Mouse (Mus musculus) hindbrain, embryonic 11.5 days (tissue): ENCODE results near the gene Ly6g5c. TPM values are rescaled to one million over a fixed set of nuclear protein-coding genes. Genes with fewer than 3 reads are reported as not detected.
A peak's percentile ranks its signal among the peaks of the same experiment; 100 is the strongest.

Source experiments
- ATAC-seq: fragments of 200-750 bp; cut with Nextera tagmentation; 2 replicates; pipeline ENCODE4 v1.8.0; 2017; ENCODE audit warnings: mild to moderate bottlenecking, moderate TSS enrichment, moderate library complexity; ENCODE audit not compliant: low FRiP score
- DNase-seq: peaks from one replicate; pipeline ENCODE4 v3.0.0-alpha.2; 2015; ENCODE audit warnings: low spot score
- H3K27ac ChIP-seq: fragments of 300-500 bp; sonication (generic); 2 replicates; pipeline ENCODE4 v1.5.1; 2014; ENCODE audit warnings: mild to moderate bottlenecking, low read depth, low read length
- H3K27me3 ChIP-seq: fragments of 300-500 bp; sonication (generic); 2 replicates; pipeline ENCODE4 v1.6.1; 2014; ENCODE audit warnings: mild to moderate bottlenecking, low read length, moderate library complexity, mixed read lengths; ENCODE audit not compliant: control insufficient read depth, insufficient read depth
- H3K36me3 ChIP-seq: fragments of 300-500 bp; sonication (generic); 2 replicates; pipeline ENCODE4 v1.6.1; 2014; ENCODE audit warnings: mild to moderate bottlenecking, low read length, moderate library complexity, mixed read lengths; ENCODE audit not compliant: control insufficient read depth, insufficient read depth
- H3K4me1 ChIP-seq: fragments of 300-500 bp; sonication (generic); replicated peaks from 2 replicates; pipeline ENCODE4 v1.6.1; 2014; ENCODE audit warnings: low read length, mixed read lengths; ENCODE audit not compliant: control insufficient read depth, insufficient read depth
- H3K4me2 ChIP-seq: fragments of 300-500 bp; sonication (generic); replicated peaks from 2 replicates; pipeline ENCODE4 v1.6.1; 2014; ENCODE audit warnings: mild to moderate bottlenecking, low read depth, low read length
- H3K4me3 ChIP-seq: fragments of 300-500 bp; sonication (generic); 2 replicates; pipeline ENCODE4 v1.5.1; 2014; ENCODE audit warnings: low read depth, low read length
- H3K9ac ChIP-seq: fragments of 300-500 bp; sonication (generic); 2 replicates; pipeline ENCODE4 v1.6.1; 2014; ENCODE audit warnings: low read depth, low read length
- H3K9me3 ChIP-seq: fragments of 300-500 bp; sonication (generic); 2 replicates; pipeline ENCODE4 v1.6.1; 2016; ENCODE audit warnings: low read length; ENCODE audit not compliant: control insufficient read depth
- WGBS: fragments of 180-500 bp; shearing (Covaris S2); extraction: QIAGEN DNeasy Blood & Tissue Kit; methylation state at CpG from one replicate; pipeline ENCODE4 v1.1.7; 2014; 5-methylcytosine and 5-hydroxymethylcytosine counted together
- polyA plus RNA-seq: library from polyadenylated mRNA; unstranded; fragments of >200 nt; fragmentation: Nextera tagmentation; extraction: Ambion mirVana; gene quantifications from 2 replicates; pipeline ENCODE4 v1.2.1, GENCODE M21; 2014

The Ly6g5c gene
- polyA plus RNA-seq, 1 experiment from 2014 or later = not detected

GRCm38 (mm10) chr17:35064951-35065947, 42.8 kb upstream of the Ly6g5c start, which contains the start of gene Ly6g6c:
Ly6g6c (plus strand) TSS chr17:35065388.
- Histone ChIP-seq H3K36me3 (peaks cover 8% of the 10 kb centered on the region; the same call in 1 of the 2 replicates), H3K9me3 (no peaks in the 10 kb centered on the region), H3K4me1 (peaks cover 3% of the 10 kb centered on the region; the same call in 1 of the 2 replicates), H3K27ac (no peak within 1 kb of the TSS), H3K4me2 (peak within 1 kb of the TSS; percentile 54), H3K9ac (peak within 1 kb of the TSS; percentile 24), H3K4me3 (peak within 1 kb of the TSS; percentile 29), H3K27me3 (peaks cover 13% of the 10 kb centered on the region)
- ATAC-seq (0 out of 2 replicates have a peak, but pooled peaks have one; percentile 45), DNase-seq (peak; percentile 55)
- WGBS = 1% methylated on average over 48 of the region's 48 CpGs

GRCm38 (mm10) chr17:35066084-35066483, 42.0 kb upstream of the Ly6g5c start, which contains the start of gene Mpig6b:
Mpig6b (minus strand) TSS chr17:35066184.
- H3K27me3 ChIP-seq = peaks cover 13% of the 10 kb centered on the region
- WGBS = 44% methylated on average over 10 of the region's 10 CpGs
- H3K4me2 ChIP-seq = peak within 1 kb of the TSS; percentile 54
- H3K9me3 ChIP-seq = no peaks in the 10 kb centered on the region
- peaks cover 6% of the 10 kb centered on the region; the same call in 1 of the 2 replicates for H3K36me3 ChIP-seq
- H3K27ac ChIP-seq = no peak within 1 kb of the TSS
- H3K9ac ChIP-seq = peak within 1 kb of the TSS; percentile 24
- ATAC-seq (no peak), DNase-seq (no peak)
- peaks cover 3% of the 10 kb centered on the region; the same call in 1 of the 2 replicates for H3K4me1 ChIP-seq
- peak within 1 kb of the TSS; percentile 29 for H3K4me3 ChIP-seq

- H3K4me3 ChIP-seq = no peak overlapping the region
- peaks cover 13% of the 10 kb centered on the region for H3K27me3 ChIP-seq
- WGBS = 85% methylated on average over 17 of the region's 17 CpGs
- no peak for DNase-seq
- H3K4me2 ChIP-seq = no peak overlapping the region
- H3K27ac ChIP-seq = no peak overlapping the region
- H3K9ac ChIP-seq = no peak overlapping the region
- H3K4me1 ChIP-seq = peaks cover 3% of the 10 kb centered on the region; the same call in 1 of the 2 replicates
- no peaks in the 10 kb centered on the region for H3K9me3 ChIP-seq
- no peaks in the 10 kb centered on the region for H3K36me3 ChIP-seq
- ATAC-seq = no peak
Observed at GRCm38 (mm10) chr17:35068213-35068914, 39.7 kb upstream of the Ly6g5c start.

GRCm38 (mm10) chr17:35070556-35071229, 37.4 kb upstream of the Ly6g5c start:
- WGBS = 56% methylated on average over 6 of the region's 6 CpGs
- Histone ChIP-seq H3K27me3 (peaks cover 7% of the 10 kb centered on the region), H3K4me3 (no peak overlapping the region), H3K9me3 (no peaks in the 10 kb centered on the region), H3K4me1 (no peaks in the 10 kb centered on the region), H3K9ac (no peak overlapping the region), H3K27ac (no peak overlapping the region), H3K4me2 (no peak overlapping the region), H3K36me3 (no peaks in the 10 kb centered on the region)
- DNase-seq = no peak
- no peak for ATAC-seq

GRCm38 (mm10) chr17:35071454-35071853, 36.6 kb upstream of the Ly6g5c start:
- no peak overlapping the region for H3K27ac ChIP-seq
- H3K4me3 ChIP-seq = no peak overlapping the region
- H3K4me1 ChIP-seq = no peaks in the 10 kb centered on the region
- DNase-seq (no peak), ATAC-seq (no peak)
- H3K27me3 ChIP-seq = 0 out of 2 replicates have a peak, but pooled peaks cover 2% of the 10 kb centered on the region
- WGBS = 86% methylated on average over 9 of the region's 9 CpGs
- no peak overlapping the region for H3K9ac ChIP-seq
- no peaks in the 10 kb centered on the region for H3K36me3 ChIP-seq
- no peak overlapping the region for H3K4me2 ChIP-seq
- no peaks in the 10 kb centered on the region for H3K9me3 ChIP-seq

- H3K4me3 ChIP-seq = no peak overlapping the region
- DNase-seq = no peak
- H3K4me1 ChIP-seq = 0 out of 2 replicates have a peak, but pooled peaks cover 7% of the 10 kb centered on the region
- WGBS = 61% methylated on average over 17 of the region's 17 CpGs
- H3K27me3 ChIP-seq = no peaks in the 10 kb centered on the region
- no peak overlapping the region for H3K4me2 ChIP-seq
- no peak overlapping the region for H3K27ac ChIP-seq
- no peak overlapping the region for H3K9ac ChIP-seq
- H3K36me3 ChIP-seq = no peaks in the 10 kb centered on the region
- ATAC-seq = no peak
- H3K9me3 ChIP-seq = no peaks in the 10 kb centered on the region
Observed at GRCm38 (mm10) chr17:35074097-35074496, 34.0 kb upstream of the Ly6g5c start.

- peak within 1 kb of the TSS; percentile 25 for H3K9ac ChIP-seq
- H3K4me1 ChIP-seq = 0 out of 2 replicates have a peak, but pooled peaks cover 7% of the 10 kb centered on the region
- H3K27ac ChIP-seq = no peak within 1 kb of the TSS
- H3K36me3 ChIP-seq = no peaks in the 10 kb centered on the region
- no peak within 1 kb of the TSS; the same call in 1 of the 2 replicates for H3K4me3 ChIP-seq
- H3K4me2 ChIP-seq = peak within 1 kb of the TSS; percentile 26
- H3K9me3 ChIP-seq = no peaks in the 10 kb centered on the region
- ATAC-seq = no peak
- no peaks in the 10 kb centered on the region for H3K27me3 ChIP-seq
- DNase-seq = no peak
- 30% methylated on average over 10 of the region's 10 CpGs for WGBS
Observed at GRCm38 (mm10) chr17:35076507-35077176, 31.4 kb upstream of the Ly6g5c start, which contains the start of gene Ly6g6e. Ly6g6e (plus strand) TSS chr17:35076902.
